Mouse (Mus musculus): ENCODE data around the gene Tada1.

The Tada1 gene

GRCm38 (mm10) chr1:166384614-166385013 lies 5.7 kb downstream of the Tada1 start:
- DNase-seq (ENCODE audit: low read depth) = no peak

- no peak for DNase-seq (ENCODE audit: low read depth)
Measured at GRCm38 (mm10) chr1:166385431-166385830, 6.5 kb downstream of the Tada1 start.

GRCm38 (mm10) chr1:166388511-166388910 lies 9.6 kb downstream of the Tada1 start:
- DNase-seq (ENCODE audit: low read depth) = no peak

- DNase-seq (ENCODE audit: low read depth) = no peak
Measured at GRCm38 (mm10) chr1:166389406-166390125, 10.7 kb downstream of the Tada1 start.

- DNase-seq (ENCODE audit: low read depth) = no peak
Measured at GRCm38 (mm10) chr1:166391671-166392070, 12.8 kb downstream of the Tada1 start.

GRCm38 (mm10) chr1:166394770-166395169 lies 15.9 kb downstream of the Tada1 start:
- DNase-seq (ENCODE audit: low read depth) = no peak

GRCm38 (mm10) chr1:166395661-166396060 lies 16.8 kb downstream of the Tada1 start:
- no peak for DNase-seq (ENCODE audit: low read depth)

- no peak for DNase-seq (ENCODE audit: low read depth)
Measured at GRCm38 (mm10) chr1:166396381-166396780, 17.5 kb downstream of the Tada1 start.

GRCm38 (mm10) chr1:166401455-166401854 lies 22.6 kb downstream of the Tada1 start:
- DNase-seq (ENCODE audit: low read depth) = no peak

GRCm38 (mm10) chr1:166402003-166402402 lies 23.1 kb downstream of the Tada1 start:
- no peak for DNase-seq (ENCODE audit: low read depth)

GRCm38 (mm10) chr1:166403846-166404245 lies 24.9 kb downstream of the Tada1 start:
- no peak for DNase-seq (ENCODE audit: low read depth)

- no peak for DNase-seq (ENCODE audit: low read depth)
Measured at GRCm38 (mm10) chr1:166409177-166409700, 30.3 kb downstream of the Tada1 start.

- no peak for DNase-seq (ENCODE audit: low read depth)
Measured at GRCm38 (mm10) chr1:166409701-166410220, 30.9 kb downstream of the Tada1 start, which contains the start of gene Pogk. TSS of gene Pogk (minus strand) at chr1:166409863.

- DNase-seq (ENCODE audit: low read depth) = no peak
Measured at GRCm38 (mm10) chr1:166411541-166411940, 32.6 kb downstream of the Tada1 start.

GRCm38 (mm10) chr1:166412266-166412665 lies 33.4 kb downstream of the Tada1 start:
- no peak for DNase-seq (ENCODE audit: low read depth)

- DNase-seq (ENCODE audit: low read depth) = no peak
Measured at GRCm38 (mm10) chr1:166429053-166429452, 50.2 kb downstream of the Tada1 start.

GRCm38 (mm10) chr1:166429809-166430431 lies 51.0 kb downstream of the Tada1 start:
- no peak for DNase-seq (ENCODE audit: low read depth)

- DNase-seq (ENCODE audit: low read depth) = no peak
Measured at GRCm38 (mm10) chr1:166439426-166439825, 60.5 kb downstream of the Tada1 start.

GRCm38 (mm10) chr1:166441992-166442391 lies 63.1 kb downstream of the Tada1 start:
- DNase-seq (ENCODE audit: low read depth) = no peak
